Mouse (Mus musculus) layer of hippocampus, postnatal 25 days (tissue): ENCODE results near the gene Crocc. TPM values are rescaled to one million over a fixed set of nuclear protein-coding genes. Genes with fewer than 3 reads are reported as not detected.

Source experiments
- DNase-seq, 2 experiments: peaks; one replicate each; pipeline ENCODE4 v3.0.0; 2022; ENCODE audit warnings: mixed read lengths in 2 of 2, low spot score in 1 of 2; ENCODE audit errors: extremely low spot score in 1 of 2
- total RNA-seq, 2 experiments: library from RNA; stranded (reverse); gene quantifications; 2 replicates each; pipeline ENCODE4 v1.2.3; 2021

The Crocc gene
- total RNA-seq, 2 experiments from 2014 or later: 46.3 to 73.9 TPM

DNA sequence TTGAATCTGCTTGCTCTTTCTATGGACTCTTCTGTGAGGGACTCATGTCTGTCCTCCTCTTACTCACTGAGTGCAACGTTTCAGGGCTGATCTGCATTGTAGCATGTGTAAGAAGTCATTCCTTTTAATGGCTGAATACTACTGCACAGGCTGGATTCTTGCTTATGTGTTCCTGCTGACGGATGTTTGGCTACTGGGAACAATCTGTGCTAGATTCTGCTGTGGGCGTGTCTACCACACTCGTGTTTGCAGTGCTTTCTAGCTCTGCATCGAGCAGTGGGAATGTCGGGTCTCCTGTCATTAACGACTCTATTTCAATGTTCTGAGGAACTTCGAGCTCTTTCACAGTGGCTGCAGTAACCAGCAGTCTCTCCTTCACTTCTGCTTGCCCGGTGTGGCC lies 36.3 kb downstream of the Crocc start:
- DNase-seq: no peak

DNA sequence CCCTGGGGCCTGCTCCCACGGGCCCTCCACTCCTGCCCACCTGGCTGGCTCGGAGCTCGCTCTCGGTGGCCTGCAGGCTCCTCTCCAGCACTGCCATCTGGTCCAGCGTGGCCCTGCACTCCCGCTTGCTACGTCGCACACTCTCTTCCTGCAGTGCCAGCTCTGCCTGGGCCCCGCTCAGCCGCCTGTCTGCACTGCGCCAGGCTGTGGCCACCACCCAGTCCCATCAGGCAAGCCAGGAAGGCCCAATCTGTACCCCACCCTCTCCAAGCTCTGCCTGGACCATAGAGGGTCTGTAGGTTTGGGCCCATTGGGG lies 38.8 kb downstream of the Crocc start:
- no peak for DNase-seq

DNA sequence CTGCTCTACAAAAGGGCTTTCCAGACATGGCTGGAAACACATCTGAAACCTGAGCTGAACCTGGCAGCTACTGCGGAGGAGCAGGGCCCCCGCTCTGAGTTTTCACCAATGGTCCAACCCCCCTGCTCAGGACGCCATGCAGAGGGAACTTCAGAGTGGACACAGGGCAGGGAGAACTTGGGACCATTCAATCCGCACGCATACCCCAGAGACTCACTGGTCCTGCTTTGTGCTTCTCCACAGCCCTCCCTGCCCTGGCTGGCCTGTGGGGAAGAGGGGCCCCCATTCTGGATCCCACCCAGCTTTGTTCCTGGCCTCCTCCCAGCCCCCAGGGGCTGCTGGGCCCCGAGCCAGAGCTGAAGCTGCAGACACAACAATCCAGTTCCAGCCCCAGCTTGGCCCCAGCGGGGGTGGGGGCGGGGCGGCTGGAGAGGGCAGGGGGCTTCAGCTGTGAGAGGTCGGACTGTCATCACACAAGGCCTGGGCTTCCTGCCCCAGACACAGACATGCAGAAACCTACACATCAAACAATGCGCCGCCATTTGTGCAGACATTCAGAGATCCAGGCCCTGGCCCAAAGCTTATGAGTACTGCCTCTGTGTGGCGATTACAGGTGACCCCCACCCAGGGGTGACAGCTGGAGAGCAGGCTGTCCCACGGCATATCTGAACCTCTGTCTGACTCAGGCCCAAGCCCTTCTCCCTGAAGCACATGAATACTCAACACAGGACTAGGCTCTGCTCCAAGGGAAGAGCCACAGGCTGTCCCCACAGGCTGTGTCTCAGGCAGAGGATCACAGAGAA lies 39.3 kb downstream of the Crocc start:
- no peak for DNase-seq

DNA sequence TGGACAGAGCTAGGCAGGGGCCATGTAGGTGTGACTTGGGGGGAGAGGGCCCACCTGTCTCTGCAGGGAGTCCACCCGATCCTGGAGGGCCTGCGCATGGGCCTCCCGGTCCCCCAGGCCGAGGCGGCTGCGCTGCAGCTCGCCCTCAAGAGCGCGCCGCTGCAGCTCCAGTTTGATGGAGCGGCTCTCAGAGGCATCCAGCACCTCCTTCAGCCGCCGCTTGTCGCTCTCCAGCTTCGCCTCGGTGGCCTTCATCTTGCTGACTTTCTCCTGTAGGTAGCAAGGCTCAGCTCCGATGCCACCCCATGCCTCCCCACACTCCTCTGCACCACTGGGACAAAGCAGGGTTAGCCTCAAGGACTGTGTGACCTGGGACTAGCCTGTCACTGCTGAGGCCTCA lies 40.1 kb downstream of the Crocc start:
- DNase-seq: no peak

DNA sequence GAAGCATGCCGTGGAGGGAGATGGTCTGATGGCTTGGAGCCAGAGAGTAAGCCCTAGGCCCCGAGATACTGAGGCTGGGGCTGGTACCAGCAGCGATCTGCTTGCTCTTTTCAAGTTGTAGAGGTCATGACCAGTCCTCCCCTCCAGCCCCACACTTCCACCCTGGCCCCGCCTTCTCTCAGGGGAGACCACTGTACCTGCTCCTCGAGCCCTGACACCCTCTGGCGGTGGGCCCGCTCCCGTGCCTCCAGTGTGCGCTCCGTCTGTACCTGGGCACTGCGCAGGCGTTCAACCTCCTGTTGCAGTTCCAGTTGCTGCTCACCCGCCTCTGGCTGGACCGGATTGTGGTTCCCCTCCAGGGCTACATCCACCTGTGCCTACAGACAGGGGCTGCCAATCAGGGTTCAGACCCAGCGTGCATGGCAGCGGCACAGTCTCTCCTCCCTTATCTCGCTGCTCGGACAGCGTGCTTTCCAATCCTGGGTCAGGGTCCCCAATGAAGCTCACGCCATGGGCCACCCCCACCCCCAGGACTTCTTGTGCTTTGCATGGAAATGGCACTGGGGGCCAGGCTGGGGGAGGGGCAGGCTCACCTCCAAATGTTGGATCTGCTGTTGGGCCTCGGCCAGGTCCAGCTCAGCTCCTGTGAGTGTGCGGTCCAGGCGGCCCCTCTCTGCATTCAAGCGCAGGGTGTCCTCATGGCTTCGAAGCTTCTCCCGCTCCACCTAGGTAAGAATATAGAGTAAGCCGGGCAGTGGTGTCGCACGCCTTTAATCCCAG lies 42.5 kb downstream of the Crocc start:
- no peak for DNase-seq

DNA sequence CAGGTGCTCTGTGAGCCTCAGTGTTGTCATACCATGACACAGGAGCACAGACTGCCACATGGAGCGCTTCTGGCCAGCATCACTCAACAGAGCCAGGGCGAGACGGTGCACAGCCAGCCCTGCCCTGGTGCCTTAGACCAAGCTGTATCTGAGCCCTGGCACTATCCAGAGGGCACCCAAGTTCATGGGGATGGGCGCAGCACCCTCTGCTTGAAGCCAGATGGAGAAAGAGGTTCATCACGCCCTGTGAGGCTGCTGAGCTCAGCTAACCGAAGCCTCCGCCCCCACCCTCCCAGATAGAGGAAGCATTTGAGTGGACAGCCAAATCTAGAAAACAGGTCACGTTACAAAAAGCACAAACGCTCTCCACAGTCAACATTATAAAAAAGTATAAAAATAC lies 44.0 kb downstream of the Crocc start:
- no peak for DNase-seq

DNA sequence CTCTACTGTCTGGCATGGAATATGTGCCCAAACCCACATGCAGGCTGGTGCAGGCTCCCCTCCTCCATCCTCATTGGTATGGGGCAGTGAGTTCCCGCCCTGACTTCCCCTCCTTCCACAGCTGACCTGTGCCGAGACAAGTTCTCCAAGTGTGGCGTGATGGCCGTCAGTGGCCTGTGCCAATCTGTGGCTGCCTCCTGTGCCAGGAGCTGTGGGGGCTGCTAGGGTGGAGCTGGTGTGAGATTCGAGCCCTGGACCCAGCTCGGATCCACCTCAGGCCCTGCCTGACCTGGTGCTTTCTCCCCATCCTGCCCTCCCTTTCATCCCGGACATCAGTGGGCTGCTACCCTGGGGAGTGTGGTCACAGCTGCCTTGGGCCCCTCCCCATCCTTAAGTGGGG lies 45.0 kb downstream of the Crocc start:
- DNase-seq: no peak

DNA sequence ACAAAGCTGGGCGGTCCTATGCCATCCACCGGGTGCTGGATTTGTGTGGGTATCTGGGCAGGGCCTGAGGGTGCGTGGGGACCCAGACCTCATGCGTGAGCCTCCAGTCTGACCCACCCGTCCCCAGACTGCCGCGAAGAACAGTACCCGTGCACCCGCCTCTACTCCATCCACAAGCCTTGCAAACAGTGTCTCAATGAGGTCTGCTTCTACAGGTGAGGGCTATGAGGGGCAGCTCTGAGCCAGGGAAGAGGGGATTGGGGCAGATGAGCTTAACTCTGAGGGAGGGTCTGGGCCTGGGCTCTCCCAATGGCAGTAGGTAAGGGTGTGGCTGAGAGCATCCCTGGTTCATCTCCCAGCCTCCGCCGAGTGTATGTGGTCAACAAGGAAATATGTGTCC lies 45.5 kb downstream of the Crocc start:
- DNase-seq: no peak

DNA sequence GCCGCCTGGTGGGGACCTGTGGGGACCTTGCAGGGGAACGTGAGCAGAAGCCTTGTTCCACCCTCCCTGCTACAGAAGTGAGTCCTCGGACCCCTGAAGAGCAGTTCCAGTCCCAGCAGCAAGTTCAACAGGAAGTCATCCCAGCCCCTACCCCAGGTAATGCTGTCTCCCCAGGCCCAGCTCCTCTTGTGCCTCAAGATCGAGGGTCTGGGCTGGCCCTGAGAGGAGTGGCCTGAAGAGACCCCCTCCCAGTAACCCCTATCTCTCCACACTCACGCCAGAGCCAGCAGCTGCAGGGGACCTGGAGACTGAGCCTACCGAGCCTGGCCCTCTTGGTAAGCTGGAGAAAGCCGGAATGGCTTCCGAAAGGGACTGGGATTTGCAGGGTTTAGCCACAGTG lies 46.2 kb downstream of the Crocc start:
- no peak for DNase-seq

DNA sequence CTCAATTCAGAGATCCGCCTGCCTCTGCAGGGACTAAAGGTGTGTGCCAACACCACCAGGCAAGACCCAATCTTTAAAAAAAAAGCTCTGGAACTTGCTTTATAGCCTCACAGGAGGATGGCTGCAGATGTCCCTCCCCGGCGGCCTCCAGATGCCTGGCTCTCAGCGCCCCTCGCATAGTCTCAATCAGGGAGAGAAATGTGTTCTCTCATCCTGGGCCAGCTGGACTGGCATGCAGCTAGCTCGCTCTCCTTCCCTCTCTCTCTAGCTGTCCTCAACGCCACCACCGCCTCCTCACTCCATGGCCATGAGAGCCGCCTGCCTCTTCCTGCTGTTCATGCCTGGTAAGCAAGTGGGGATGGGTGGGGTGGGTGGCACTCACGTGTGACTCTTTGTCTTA lies 47.8 kb downstream of the Crocc start:
- DNase-seq: no peak

DNA sequence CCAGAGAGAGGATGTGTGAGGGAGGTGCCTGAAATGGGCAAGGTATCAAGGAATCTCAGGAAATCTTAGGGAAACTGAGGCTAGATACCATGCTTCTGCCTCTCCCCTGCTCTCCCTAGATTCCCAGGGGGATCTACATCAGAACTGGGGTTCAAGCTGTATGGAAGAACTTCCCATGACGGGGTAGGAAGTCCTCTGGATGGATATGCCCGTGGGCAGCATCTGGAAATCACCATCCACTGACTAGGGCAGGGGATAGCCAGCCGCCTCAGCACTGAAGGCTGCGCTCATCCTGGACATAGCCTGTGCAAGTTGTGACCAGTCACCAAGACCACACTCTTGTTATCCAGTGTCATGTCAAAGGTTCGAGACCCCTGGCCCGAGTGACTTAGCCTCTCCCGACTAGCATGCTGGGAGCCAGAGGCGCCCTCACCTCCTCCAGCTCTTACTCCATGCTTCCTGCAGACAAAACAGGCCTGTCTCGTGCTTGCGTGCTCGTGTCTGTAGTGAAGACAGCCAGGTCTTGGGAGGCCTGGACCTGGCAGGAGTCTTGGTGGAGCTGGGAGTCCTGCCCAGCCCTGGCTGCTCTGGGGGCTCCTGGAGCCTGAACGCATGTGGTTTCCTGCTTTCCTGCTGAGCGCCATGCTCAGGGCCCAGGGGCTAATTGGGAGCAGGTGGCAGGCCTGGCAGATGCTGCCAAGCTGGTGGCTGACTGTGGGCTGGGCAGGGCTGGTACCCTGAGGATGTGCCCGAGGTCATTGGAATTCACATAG lies 48.6 kb downstream of the Crocc start:
- no peak for DNase-seq

DNA sequence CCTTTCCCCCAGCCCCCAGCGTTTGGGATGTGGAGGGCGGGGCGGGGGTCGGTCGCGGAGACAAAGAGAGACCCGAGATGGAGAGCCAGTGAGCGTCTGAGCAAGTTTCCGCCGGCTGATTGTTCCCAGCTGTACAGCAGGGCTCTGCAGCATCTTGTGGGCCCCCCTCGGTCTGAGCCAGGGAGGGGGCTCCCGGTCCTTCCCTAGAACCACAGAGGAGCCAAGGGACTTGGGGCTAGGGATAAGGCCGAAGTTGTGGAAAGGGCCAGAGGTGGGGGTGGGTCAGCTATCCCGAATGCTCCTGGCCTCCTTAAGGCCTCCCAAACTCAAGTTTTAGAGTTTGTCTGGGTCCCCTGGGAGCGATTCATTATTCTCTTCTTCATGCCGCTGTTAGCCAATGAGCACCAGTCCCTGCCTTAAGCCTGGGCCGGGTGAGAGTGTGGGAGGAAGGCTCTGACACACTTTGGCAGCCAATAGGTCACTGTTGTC lies 49.4 kb downstream of the Crocc start:
- no peak for DNase-seq

DNA sequence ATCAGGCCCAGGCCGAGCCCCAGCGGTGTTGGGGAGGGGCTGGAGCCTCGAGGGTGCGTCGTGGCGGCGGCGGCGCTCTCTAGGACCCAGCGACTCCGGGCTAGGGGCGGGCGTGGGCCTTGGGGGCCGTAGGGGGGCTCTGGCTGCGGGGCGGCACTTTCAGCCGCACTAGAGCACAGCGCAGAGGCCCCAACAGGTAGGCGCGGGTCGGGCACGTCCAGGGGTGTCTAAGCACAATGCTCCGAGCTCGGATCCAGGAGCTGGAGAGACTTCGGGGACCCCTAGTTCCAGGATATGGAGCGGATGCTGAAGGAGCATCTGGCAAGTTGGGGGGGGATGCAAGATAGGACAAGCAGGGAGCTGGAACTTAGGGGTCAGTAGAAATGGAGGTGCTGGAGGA lies 49.8 kb downstream of the Crocc start:
- DNase-seq: no peak

DNA sequence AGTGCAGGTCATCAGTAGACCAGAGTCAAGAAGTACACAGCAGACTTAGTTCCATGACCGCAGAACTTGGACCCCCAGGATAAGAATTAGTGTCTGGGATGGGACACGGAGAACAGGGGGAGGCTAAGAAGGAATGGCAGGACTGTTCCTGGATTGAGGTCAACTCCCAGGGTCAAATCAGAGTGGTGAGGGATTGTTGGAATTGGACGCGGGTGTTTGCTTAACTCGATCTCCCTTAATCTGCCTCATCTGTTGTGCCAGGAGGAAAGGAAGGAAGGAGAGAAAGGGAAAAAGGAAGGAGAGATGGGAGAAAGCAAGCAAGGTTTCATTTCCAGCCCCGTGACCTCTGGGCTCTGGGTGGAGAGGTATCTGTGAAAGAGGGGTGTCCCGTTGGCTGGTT lies 50.2 kb downstream of the Crocc start, which contains the start of gene Mfap2:
Gene Mfap2, plus strand, starts transcription at position 301 of the 400 bp plus-strand sequence.
- DNase-seq: no peak

DNA sequence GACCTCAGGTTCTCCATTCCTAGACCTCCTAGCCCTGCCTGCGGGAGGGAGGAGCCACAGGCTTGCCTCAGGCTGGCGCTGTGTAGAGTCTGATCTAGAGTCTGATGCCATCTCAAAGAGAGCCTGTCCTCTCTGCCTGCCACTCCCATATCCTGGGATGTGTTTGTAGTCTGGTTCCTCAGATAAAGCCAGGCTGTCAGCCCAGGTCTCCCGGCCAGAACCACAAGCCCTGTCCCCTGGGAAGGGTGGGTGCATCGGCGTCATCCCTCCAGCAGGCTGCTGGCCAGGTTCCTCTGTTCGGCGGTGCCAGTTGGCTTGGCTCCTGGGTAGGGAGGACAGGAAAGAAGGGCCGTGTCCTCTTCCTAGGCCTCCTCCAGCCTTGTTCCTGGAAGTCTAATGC lies 52.3 kb downstream of the Crocc start:
- DNase-seq: no peak

DNA sequence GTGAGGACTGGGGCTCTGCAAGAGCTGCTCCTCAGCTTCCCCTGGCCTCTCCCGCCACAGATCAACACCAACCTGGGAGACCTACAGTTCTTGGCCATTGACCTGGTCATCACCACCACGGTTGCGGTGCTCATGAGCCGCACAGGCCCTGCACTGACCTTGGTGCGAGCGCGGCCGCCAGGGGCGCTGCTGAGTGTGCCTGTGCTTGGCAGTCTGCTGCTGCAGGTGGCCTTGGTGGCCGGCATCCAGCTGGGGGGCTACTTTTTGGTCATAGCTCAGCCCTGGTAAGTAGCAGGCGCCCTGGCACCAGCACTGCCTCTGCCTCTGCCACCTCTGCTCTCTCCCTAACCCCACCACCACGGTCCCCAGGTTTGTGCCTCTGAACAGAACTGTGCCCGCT lies 54.4 kb downstream of the Crocc start:
- peak in 1 of 2 experiments; percentile 58 for DNase-seq

DNA sequence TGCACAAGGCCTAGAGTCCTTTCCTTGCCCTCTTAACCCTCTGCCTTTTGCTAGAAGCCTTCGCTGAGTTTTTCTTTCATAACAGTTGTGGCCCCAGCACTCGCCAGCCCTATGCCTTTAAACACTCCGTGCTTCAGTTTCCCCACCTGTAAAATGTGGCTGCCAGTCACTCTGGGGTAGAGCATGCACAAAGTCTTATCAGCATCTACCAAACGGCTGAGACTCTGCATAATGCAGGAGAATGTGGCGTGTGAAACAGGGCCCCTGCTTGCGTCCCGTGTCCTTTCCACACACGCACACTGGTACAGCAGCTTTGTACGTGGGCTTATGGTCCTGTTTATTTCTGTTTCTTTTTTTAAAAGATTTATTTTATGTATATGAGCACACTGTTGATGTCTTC lies 63.5 kb downstream of the Crocc start:
- DNase-seq: no peak

DNA sequence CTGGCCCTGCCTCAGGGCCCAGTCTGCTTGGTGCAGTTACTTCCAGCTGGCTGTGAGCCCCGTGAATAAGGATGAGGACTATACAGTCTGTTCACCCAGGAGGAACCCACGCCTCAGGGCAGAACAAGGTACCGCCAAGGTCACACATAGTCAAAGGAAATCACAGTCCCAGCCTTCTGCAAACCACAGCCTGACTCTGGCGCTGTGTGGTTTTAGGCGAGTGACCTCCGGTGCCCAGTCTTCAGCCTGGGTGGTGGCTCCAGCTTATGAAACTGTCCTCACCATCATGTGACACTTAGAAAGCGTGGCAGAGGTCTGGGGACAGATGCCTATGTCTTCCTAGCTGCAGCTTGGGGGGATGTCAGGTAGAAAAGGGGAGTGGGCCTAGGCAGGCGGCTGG lies 64.5 kb downstream of the Crocc start:
- DNase-seq: no peak

DNA sequence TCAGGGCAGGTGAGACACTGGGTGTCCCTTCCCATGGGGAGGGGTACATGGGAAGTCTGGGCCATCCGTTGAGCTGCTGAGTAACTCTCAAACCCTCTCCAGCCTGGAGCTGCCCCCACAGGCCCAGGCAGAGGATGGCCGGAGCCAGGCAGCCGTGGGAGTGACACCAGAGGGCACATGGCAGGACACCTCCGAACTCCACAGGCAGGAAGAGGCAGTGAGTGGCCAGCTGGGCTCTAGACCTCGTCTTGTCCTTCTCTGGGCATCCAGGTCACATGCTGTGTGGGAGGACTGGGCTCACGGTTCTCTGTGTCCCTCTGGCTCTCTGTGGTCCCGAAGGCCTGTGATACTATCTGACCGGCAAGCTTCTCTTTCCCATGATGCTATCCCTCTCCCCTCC lies 66.5 kb downstream of the Crocc start:
- DNase-seq: no peak

DNA sequence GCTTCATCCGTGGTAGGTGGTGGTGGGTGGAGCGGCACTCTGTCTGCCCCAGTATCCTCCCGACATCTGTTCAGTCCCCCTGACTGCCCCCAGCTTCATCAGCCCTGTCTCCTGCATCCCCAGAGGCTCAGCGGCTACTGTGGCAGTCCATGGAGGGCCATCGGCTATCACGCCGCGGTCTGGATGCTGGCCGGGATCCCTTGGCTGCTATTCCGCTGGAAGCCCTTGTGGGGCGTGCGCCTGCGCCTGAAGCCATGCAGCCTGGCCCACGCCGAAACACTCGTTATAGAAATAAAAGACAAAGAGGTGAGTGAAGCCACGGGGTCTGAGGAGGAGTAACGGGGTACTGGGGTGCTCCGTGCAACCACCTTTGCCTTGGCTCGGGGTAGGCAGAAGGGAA lies 68.1 kb downstream of the Crocc start:
- no peak for DNase-seq

DNA sequence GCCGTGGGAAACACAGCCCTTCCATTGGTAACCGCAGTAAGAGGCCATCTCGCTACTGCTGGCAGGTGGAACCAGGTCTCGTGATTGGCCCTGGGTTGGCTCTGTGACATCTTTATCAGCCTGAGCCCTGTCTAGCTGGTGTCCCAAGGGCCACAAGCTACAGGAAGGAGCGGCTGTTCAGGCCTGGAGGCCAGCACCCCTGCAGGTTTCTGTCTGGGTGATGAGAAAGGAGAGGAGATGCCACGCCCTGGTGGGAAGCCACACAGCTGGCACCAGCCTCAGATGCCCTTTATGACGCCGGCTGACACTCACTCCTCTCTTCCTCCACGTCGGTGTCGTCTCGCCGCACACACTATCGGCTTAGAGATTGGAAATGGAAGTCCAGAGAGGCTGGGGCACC lies 70.9 kb downstream of the Crocc start:
- DNase-seq: no peak
